Mouse (Mus musculus) forebrain, embryonic 14.5 days (tissue): Measurements from ENCODE around the gene Tmem135. TPM values are rescaled to one million over a fixed set of nuclear protein-coding genes. Genes with fewer than 3 reads are reported as not detected.

Experiments
- ATAC-seq: fragments of 200-750 bp; cut with Nextera tagmentation; 2 replicates; pipeline ENCODE4 v1.8.0; 2017; ENCODE audit warnings: mild to moderate bottlenecking, moderate library complexity
- DNase-seq: peaks from one replicate; pipeline ENCODE4 v3.0.0-alpha.2; 2015; ENCODE audit warnings: low spot score
- H3K27ac ChIP-seq: fragments of 300-500 bp; sonication (generic); 2 replicates; pipeline ENCODE4 v1.5.1; 2014; ENCODE audit warnings: low read depth, mild to moderate bottlenecking, control low read depth, low read length, moderate library complexity
- H3K27me3 ChIP-seq: fragments of 300-500 bp; sonication (generic); replicated peaks from 2 replicates; pipeline ENCODE4 v1.6.1; 2014; ENCODE audit warnings: low read length, control low read depth, mixed read lengths; ENCODE audit not compliant: control insufficient read depth, insufficient read depth
- H3K36me3 ChIP-seq: fragments of 300-500 bp; sonication (generic); 2 replicates; pipeline ENCODE4 v1.6.1; 2014; ENCODE audit warnings: low read length, control low read depth; ENCODE audit not compliant: control insufficient read depth, insufficient read depth
- H3K4me1 ChIP-seq: fragments of 300-500 bp; sonication (generic); 2 replicates; pipeline ENCODE4 v1.6.1; 2014; ENCODE audit warnings: antibody characterized with exemption, low read length, control low read depth; ENCODE audit not compliant: control insufficient read depth, insufficient read depth
- H3K4me2 ChIP-seq: fragments of 300-500 bp; sonication (generic); 2 replicates; pipeline ENCODE4 v1.6.1; 2014; ENCODE audit warnings: mild to moderate bottlenecking, control low read depth, low read length
- H3K4me3 ChIP-seq: fragments of 300-500 bp; sonication (generic); 2 replicates; pipeline ENCODE4 v1.5.1; 2014; ENCODE audit warnings: low read depth, low read length, control low read depth
- H3K9ac ChIP-seq: fragments of 300-500 bp; sonication (generic); 2 replicates; pipeline ENCODE4 v1.6.1; 2014; ENCODE audit warnings: mild to moderate bottlenecking, low read length, control low read depth, moderate library complexity
- H3K9me3 ChIP-seq: fragments of 300-500 bp; sonication (generic); replicated peaks from 2 replicates; pipeline ENCODE4 v1.6.1; 2016; ENCODE audit warnings: low read length, control low read depth, mixed read lengths; ENCODE audit not compliant: control insufficient read depth
- WGBS: fragments of 180-500 bp; shearing (Covaris S2); extraction: QIAGEN DNeasy Blood & Tissue Kit; methylation state at CpG from one replicate; pipeline ENCODE4 v1.1.7; 2014; 5-methylcytosine and 5-hydroxymethylcytosine counted together
- polyA plus RNA-seq: library from polyadenylated mRNA; unstranded; fragments of >200 nt; fragmentation: Nextera tagmentation; extraction: Ambion mirVana; gene quantifications from 2 replicates; pipeline ENCODE4 v1.2.1, GENCODE M21; 2014

Tmem135 gene
- polyA plus RNA-seq, 1 experiment from 2014 or later = 16.2 TPM

- Histone ChIP-seq H3K27ac (peak overlapping the region; percentile 27; the same call in 1 of the 2 replicates), H3K4me2 (no peak overlapping the region), H3K9me3 (no peaks in the 10 kb centered on the region), H3K9ac (no peak overlapping the region), H3K4me1 (no peaks in the 10 kb centered on the region), H3K36me3 (0 out of 2 replicates have a peak, but pooled peaks cover 14% of the 10 kb centered on the region), H3K4me3 (no peak overlapping the region), H3K27me3 (no peaks in the 10 kb centered on the region)
- DNase-seq = peak; percentile 77
- ATAC-seq = peak; percentile 91
- 53% methylated on average over 5 of the region's 5 CpGs for WGBS
Measured at GRCm38 (mm10) chr7:89140640-89141300, 263.3 kb downstream of the Tmem135 start.

- H3K9me3 ChIP-seq = no peaks in the 10 kb centered on the region
- no peak for ATAC-seq
- 85% methylated on average over 5 of the region's 5 CpGs for WGBS
Measured at GRCm38 (mm10) chr7:89134884-89135511, 269.0 kb downstream of the Tmem135 start.

GRCm38 (mm10) chr7:89126063-89126882 lies 277.7 kb downstream of the Tmem135 start:
- Histone ChIP-seq H3K27me3 (no peaks in the 10 kb centered on the region), H3K9me3 (no peaks in the 10 kb centered on the region), H3K27ac (no peak overlapping the region), H3K36me3 (no peaks in the 10 kb centered on the region), H3K9ac (no peak overlapping the region), H3K4me2 (no peak overlapping the region), H3K4me1 (no peaks in the 10 kb centered on the region), H3K4me3 (no peak overlapping the region)
- ATAC-seq = peak; percentile 89
- DNase-seq = peak; percentile 71
- 58% methylated on average over 7 of the region's 7 CpGs for WGBS

More at GRCm38 (mm10) chr7:89134884-89135511, 269.0 kb downstream of the Tmem135 start:
- H3K4me3 ChIP-seq = no peak overlapping the region
- H3K4me1 ChIP-seq = no peaks in the 10 kb centered on the region
- H3K27me3 ChIP-seq = no peaks in the 10 kb centered on the region
- 0 out of 2 replicates have a peak, but pooled peaks cover 3% of the 10 kb centered on the region for H3K36me3 ChIP-seq
- no peak overlapping the region for H3K9ac ChIP-seq
- no peak for DNase-seq
- H3K4me2 ChIP-seq = no peak overlapping the region
- no peak overlapping the region for H3K27ac ChIP-seq

GRCm38 (mm10) chr7:89116261-89116664 lies 287.8 kb downstream of the Tmem135 start:
- ATAC-seq (no peak), DNase-seq (no peak)
- no peaks in the 10 kb centered on the region for H3K9me3 ChIP-seq
- H3K9ac ChIP-seq = no peak overlapping the region
- 38% methylated on average over 1 of the region's 1 CpGs for WGBS
- 0 out of 2 replicates have a peak overlapping the region, but pooled peaks have one; percentile 5 for H3K27ac ChIP-seq
- no peaks in the 10 kb centered on the region for H3K36me3 ChIP-seq
- H3K27me3 ChIP-seq = no peaks in the 10 kb centered on the region
- H3K4me1 ChIP-seq = no peaks in the 10 kb centered on the region
- H3K4me3 ChIP-seq = no peak overlapping the region
- no peak overlapping the region for H3K4me2 ChIP-seq

- 84% methylated on average over 3 of the region's 3 CpGs for WGBS
- no peaks in the 10 kb centered on the region for H3K4me1 ChIP-seq
Measured at GRCm38 (mm10) chr7:89115633-89116032, 288.4 kb downstream of the Tmem135 start.

GRCm38 (mm10) chr7:89106421-89106820 lies 297.6 kb downstream of the Tmem135 start:
- H3K4me3 ChIP-seq = no peak overlapping the region
- no peak overlapping the region for H3K27ac ChIP-seq
- no peak overlapping the region for H3K4me2 ChIP-seq
- no peak for ATAC-seq
- no peaks in the 10 kb centered on the region for H3K27me3 ChIP-seq
- H3K36me3 ChIP-seq = no peaks in the 10 kb centered on the region
- DNase-seq = no peak
- H3K4me1 ChIP-seq = no peaks in the 10 kb centered on the region
- no peaks in the 10 kb centered on the region for H3K9me3 ChIP-seq
- H3K9ac ChIP-seq = no peak overlapping the region
- WGBS = 88% methylated on average over 2 of the region's 2 CpGs

More at GRCm38 (mm10) chr7:89115633-89116032, 288.4 kb downstream of the Tmem135 start:
- Histone ChIP-seq H3K9ac (no peak overlapping the region), H3K27ac (0 out of 2 replicates have a peak overlapping the region, but pooled peaks have one; percentile 5), H3K36me3 (no peaks in the 10 kb centered on the region), H3K27me3 (no peaks in the 10 kb centered on the region), H3K4me3 (no peak overlapping the region), H3K9me3 (no peaks in the 10 kb centered on the region), H3K4me2 (no peak overlapping the region)
- DNase-seq (no peak), ATAC-seq (no peak)

GRCm38 (mm10) chr7:89099756-89100155 lies 304.3 kb downstream of the Tmem135 start:
- Histone ChIP-seq H3K4me3 (no peak overlapping the region), H3K9me3 (no peaks in the 10 kb centered on the region), H3K4me1 (no peaks in the 10 kb centered on the region), H3K27me3 (no peaks in the 10 kb centered on the region), H3K4me2 (no peak overlapping the region), H3K36me3 (no peaks in the 10 kb centered on the region), H3K27ac (no peak overlapping the region), H3K9ac (no peak overlapping the region)
- WGBS = 95% methylated on average over 4 of the region's 4 CpGs
- no peak for DNase-seq
- ATAC-seq = no peak
